Mouse (Mus musculus): Measurements from ENCODE around the gene Pclo. TPM values are rescaled to one million over a fixed set of nuclear protein-coding genes. Genes with fewer than 3 reads are reported as not detected.
A peak's percentile ranks its signal among the peaks of the same experiment; 100 is the strongest.
"Not testable (repeated sequence)": the region's sequence is repeated elsewhere in the genome, so short reads cannot be mapped to it uniquely, and the experiment has no call there.

Pclo gene
- polyA plus RNA-seq (2014; fragmentation: Nextera tagmentation; extraction: Ambion mirVana) = 1.7 and 1.8 TPM in 2 replicates

GRCm38 (mm10) chr5:14514631-14515523 lies at the start of gene Pclo:
TSS of gene Pclo (plus strand) at chr5:14514918.
- 0 out of 2 replicates have a peak, but pooled peaks cover 4% of the 10 kb centered on the region for H3K4me1 ChIP-seq (replicated peaks; ENCODE audit: control insufficient read depth, insufficient read depth, low read length)
- peak within 1 kb of the TSS; percentile 43 for H3K9ac ChIP-seq (ENCODE audit: low read length)
- no peaks in the 10 kb centered on the region for H3K36me3 ChIP-seq (ENCODE audit: control insufficient read depth, insufficient read depth, low read length)
- ATAC-seq (replicated peaks; ENCODE audit: low FRiP score, low TSS enrichment, low read depth) (peak; percentile 98), DNase-seq (ENCODE audit: low spot score) (peak; percentile 95)
- WGBS = under 1% methylated on average over 77 of the region's 89 CpGs
- peak within 1 kb of the TSS; percentile 84 for H3K27ac ChIP-seq (ENCODE audit: low read depth)
- H3K9me3 ChIP-seq (ENCODE audit: control insufficient read depth, low read length) = no peaks in the 10 kb centered on the region
- no peaks in the 10 kb centered on the region for H3K27me3 ChIP-seq (replicated peaks; ENCODE audit: control insufficient read depth, insufficient read depth, low read length)
- H3K4me2 ChIP-seq (ENCODE audit: low read length) = peak within 1 kb of the TSS; percentile 71
- peak within 1 kb of the TSS; percentile 60 for H3K4me3 ChIP-seq (ENCODE audit: low read depth, low read length)

- H3K27ac ChIP-seq (ENCODE audit: low read depth); H3K36me3 ChIP-seq (ENCODE audit: control insufficient read depth, insufficient read depth, low read length); DNase-seq (ENCODE audit: low spot score); H3K9me3 ChIP-seq (ENCODE audit: control insufficient read depth, low read length); H3K4me1 ChIP-seq (replicated peaks; ENCODE audit: control insufficient read depth, insufficient read depth, low read length); H3K27me3 ChIP-seq (replicated peaks; ENCODE audit: control insufficient read depth, insufficient read depth, low read length); H3K4me2 ChIP-seq (ENCODE audit: low read length); ATAC-seq (replicated peaks; ENCODE audit: low FRiP score, low TSS enrichment, low read depth); H3K4me3 ChIP-seq (ENCODE audit: low read depth, low read length); H3K9ac ChIP-seq (ENCODE audit: low read length): not testable (repeated sequence)
- 70% methylated on average over 2 of the region's 2 CpGs for WGBS
Observed at GRCm38 (mm10) chr5:14494431-14494830, 20.3 kb upstream of the Pclo start.

DNA sequence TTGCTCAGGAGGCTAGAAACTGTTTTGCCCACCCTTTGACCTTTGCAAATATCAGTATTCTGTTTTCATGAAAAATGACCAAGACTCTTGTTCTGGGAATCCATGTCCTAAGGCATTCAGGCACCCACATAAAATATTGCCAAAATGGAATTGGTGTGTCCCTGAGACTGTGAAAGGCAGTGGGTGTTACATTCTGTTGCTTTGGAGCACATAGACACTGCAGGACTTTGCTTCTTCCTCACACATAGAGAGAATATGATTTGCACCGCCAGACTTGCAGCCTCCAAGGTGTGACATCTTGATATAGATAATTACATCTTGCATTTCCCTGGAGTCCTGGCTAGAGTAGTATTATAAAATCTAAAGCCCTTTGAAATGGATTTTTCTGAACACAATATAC lies 6.2 kb upstream of the Pclo start:
- no peak overlapping the region for H3K9ac ChIP-seq (ENCODE audit: low read length)
- no peak overlapping the region for H3K27ac ChIP-seq (ENCODE audit: low read depth)
- no peak overlapping the region for H3K4me2 ChIP-seq (ENCODE audit: low read length)
- no peaks in the 10 kb centered on the region for H3K9me3 ChIP-seq (ENCODE audit: control insufficient read depth, low read length)
- no peaks in the 10 kb centered on the region for H3K27me3 ChIP-seq (replicated peaks; ENCODE audit: control insufficient read depth, insufficient read depth, low read length)
- DNase-seq (ENCODE audit: low spot score) (no peak), ATAC-seq (replicated peaks; ENCODE audit: low FRiP score, low TSS enrichment, low read depth) (no peak)
- H3K4me1 ChIP-seq (replicated peaks; ENCODE audit: control insufficient read depth, insufficient read depth, low read length) = no peaks in the 10 kb centered on the region
- H3K4me3 ChIP-seq (ENCODE audit: low read depth, low read length) = no peak overlapping the region
- 66% methylated on average over 1 of the region's 1 CpGs for WGBS
- no peaks in the 10 kb centered on the region for H3K36me3 ChIP-seq (ENCODE audit: control insufficient read depth, insufficient read depth, low read length)

DNA sequence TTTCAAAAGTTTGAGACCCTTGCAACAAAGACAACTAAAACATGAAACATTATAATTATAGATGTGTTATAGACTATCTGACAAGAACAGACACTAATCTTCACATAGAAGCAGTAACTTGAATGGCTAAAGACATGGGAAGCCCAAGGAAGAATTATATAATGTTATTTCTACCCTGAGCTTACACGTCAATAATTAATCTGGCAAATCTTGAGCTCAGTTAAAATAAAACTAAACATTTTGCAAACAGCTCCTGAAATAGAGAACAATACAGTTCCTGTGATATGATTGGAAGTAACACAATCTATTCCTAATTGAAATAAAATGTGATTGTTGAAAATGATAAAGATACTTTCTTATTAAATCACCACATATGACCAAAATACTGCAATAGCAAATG lies 5.1 kb upstream of the Pclo start:
- 77% methylated on average over 1 of the region's 1 CpGs for WGBS
- H3K27ac ChIP-seq (ENCODE audit: low read depth) = no peak overlapping the region
- H3K9ac ChIP-seq (ENCODE audit: low read length) = no peak overlapping the region
- H3K4me1 ChIP-seq (replicated peaks; ENCODE audit: control insufficient read depth, insufficient read depth, low read length) = no peaks in the 10 kb centered on the region
- H3K4me2 ChIP-seq (ENCODE audit: low read length) = no peak overlapping the region
- H3K9me3 ChIP-seq (ENCODE audit: control insufficient read depth, low read length) = no peaks in the 10 kb centered on the region
- ATAC-seq (replicated peaks; ENCODE audit: low FRiP score, low TSS enrichment, low read depth) (no peak), DNase-seq (ENCODE audit: low spot score) (no peak)
- H3K4me3 ChIP-seq (ENCODE audit: low read depth, low read length) = no peak overlapping the region
- no peaks in the 10 kb centered on the region for H3K36me3 ChIP-seq (ENCODE audit: control insufficient read depth, insufficient read depth, low read length)
- no peaks in the 10 kb centered on the region for H3K27me3 ChIP-seq (replicated peaks; ENCODE audit: control insufficient read depth, insufficient read depth, low read length)

- WGBS = 68% methylated on average over 4 of the region's 4 CpGs
- Histone ChIP-seq H3K4me1 (replicated peaks; ENCODE audit: control insufficient read depth, insufficient read depth, low read length) (0 out of 2 replicates have a peak, but pooled peaks cover 4% of the 10 kb centered on the region), H3K4me2 (ENCODE audit: low read length) (no peak overlapping the region), H3K9me3 (ENCODE audit: control insufficient read depth, low read length) (no peaks in the 10 kb centered on the region), H3K36me3 (ENCODE audit: control insufficient read depth, insufficient read depth, low read length) (no peaks in the 10 kb centered on the region), H3K27ac (ENCODE audit: low read depth) (no peak overlapping the region), H3K4me3 (ENCODE audit: low read depth, low read length) (no peak overlapping the region), H3K9ac (ENCODE audit: low read length) (no peak overlapping the region), H3K27me3 (replicated peaks; ENCODE audit: control insufficient read depth, insufficient read depth, low read length) (no peaks in the 10 kb centered on the region)
- no peak for DNase-seq (ENCODE audit: low spot score)
- no peak for ATAC-seq (replicated peaks; ENCODE audit: low FRiP score, low TSS enrichment, low read depth)
Observed at GRCm38 (mm10) chr5:14518131-14518832, 3.6 kb downstream of the Pclo start.

- Histone ChIP-seq H3K27me3 (replicated peaks; ENCODE audit: control insufficient read depth, insufficient read depth, low read length) (no peaks in the 10 kb centered on the region), H3K9me3 (ENCODE audit: control insufficient read depth, low read length) (no peaks in the 10 kb centered on the region), H3K4me3 (ENCODE audit: low read depth, low read length) (no peak overlapping the region), H3K4me1 (replicated peaks; ENCODE audit: control insufficient read depth, insufficient read depth, low read length) (no peaks in the 10 kb centered on the region), H3K27ac (ENCODE audit: low read depth) (no peak overlapping the region), H3K4me2 (ENCODE audit: low read length) (no peak overlapping the region), H3K9ac (ENCODE audit: low read length) (no peak overlapping the region), H3K36me3 (ENCODE audit: control insufficient read depth, insufficient read depth, low read length) (no peaks in the 10 kb centered on the region)
- 79% methylated on average over 4 of the region's 4 CpGs for WGBS
- ATAC-seq (replicated peaks; ENCODE audit: low FRiP score, low TSS enrichment, low read depth) (no peak), DNase-seq (ENCODE audit: low spot score) (no peak)
Observed at GRCm38 (mm10) chr5:14522006-14522405, 7.3 kb downstream of the Pclo start.

DNA sequence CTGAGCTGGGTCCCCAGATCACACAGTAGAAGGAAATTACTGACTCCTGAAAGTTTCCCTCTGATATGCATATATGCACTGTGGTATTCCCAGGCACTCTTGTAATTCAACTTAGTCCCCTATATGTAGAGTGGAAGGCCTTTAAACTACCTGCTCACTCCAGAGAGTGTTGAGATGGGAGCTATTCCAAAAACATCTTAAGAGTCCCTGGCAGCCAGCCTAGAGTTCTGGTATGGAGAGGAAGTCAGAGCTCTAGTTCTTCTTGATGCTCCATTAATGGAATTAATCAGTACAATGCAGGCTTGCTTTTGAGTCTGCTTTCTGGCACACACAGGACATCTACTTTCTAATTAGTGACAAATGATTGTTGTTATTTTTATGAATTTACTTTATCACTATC lies 11.3 kb downstream of the Pclo start:
- no peak for ATAC-seq (replicated peaks; ENCODE audit: low FRiP score, low TSS enrichment, low read depth)
- Histone ChIP-seq H3K27me3 (replicated peaks; ENCODE audit: control insufficient read depth, insufficient read depth, low read length) (no peaks in the 10 kb centered on the region), H3K4me2 (ENCODE audit: low read length) (no peak overlapping the region), H3K27ac (ENCODE audit: low read depth) (no peak overlapping the region), H3K36me3 (ENCODE audit: control insufficient read depth, insufficient read depth, low read length) (no peaks in the 10 kb centered on the region), H3K4me3 (ENCODE audit: low read depth, low read length) (no peak overlapping the region), H3K4me1 (replicated peaks; ENCODE audit: control insufficient read depth, insufficient read depth, low read length) (no peaks in the 10 kb centered on the region), H3K9me3 (ENCODE audit: control insufficient read depth, low read length) (no peaks in the 10 kb centered on the region), H3K9ac (ENCODE audit: low read length) (no peak overlapping the region)
- no peak for DNase-seq (ENCODE audit: low spot score)

DNA sequence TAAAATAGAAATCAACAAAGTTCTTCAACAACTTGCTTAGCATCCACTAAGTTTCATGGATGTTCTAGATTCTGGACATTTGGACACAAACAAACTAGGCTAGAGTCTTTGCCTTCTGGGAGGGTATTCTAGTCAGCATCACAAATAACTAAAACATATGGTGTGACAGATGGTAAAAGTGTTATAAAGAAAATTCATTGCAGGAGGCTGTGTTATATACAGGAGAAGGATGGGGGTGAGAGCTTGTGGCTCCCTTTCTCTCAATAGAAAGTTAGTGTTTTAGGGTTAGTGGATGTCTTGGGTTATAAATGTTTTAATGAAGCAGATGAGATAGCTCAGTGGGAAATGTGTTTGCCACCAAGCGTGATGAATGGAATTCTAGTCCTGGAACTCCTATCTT lies 13.1 kb downstream of the Pclo start:
- WGBS = 57% methylated on average over 1 of the region's 1 CpGs
- no peaks in the 10 kb centered on the region for H3K36me3 ChIP-seq (ENCODE audit: control insufficient read depth, insufficient read depth, low read length)

More for the DNA sequence above, 13.1 kb downstream of the Pclo start:
- Histone ChIP-seq H3K9me3 (ENCODE audit: control insufficient read depth, low read length) (no peaks in the 10 kb centered on the region), H3K4me1 (replicated peaks; ENCODE audit: control insufficient read depth, insufficient read depth, low read length) (no peaks in the 10 kb centered on the region), H3K9ac (ENCODE audit: low read length) (no peak overlapping the region), H3K4me3 (ENCODE audit: low read depth, low read length) (no peak overlapping the region), H3K4me2 (ENCODE audit: low read length) (no peak overlapping the region), H3K27me3 (replicated peaks; ENCODE audit: control insufficient read depth, insufficient read depth, low read length) (no peaks in the 10 kb centered on the region), H3K27ac (ENCODE audit: low read depth) (no peak overlapping the region)
- ATAC-seq (replicated peaks; ENCODE audit: low FRiP score, low TSS enrichment, low read depth) = no peak
- no peak for DNase-seq (ENCODE audit: low spot score)

Measured in intestine, embryonic 14.5 days (tissue).